Mouse (Mus musculus) frontal cortex, postnatal 14 days (tissue): ENCODE results near the gene Ppp4c.

ENCODE experiments used
- DNase-seq, 2 experiments: peaks; one replicate each; pipeline ENCODE4 v3.0.0; 2022; ENCODE audit warnings: low spot score in 2 of 2

Ppp4c gene

GRCm38 (mm10) chr7:126759050-126759671, 33.1 kb downstream of the Ppp4c start, which contains the start of gene Mapk3:
Gene Mapk3 (plus strand): TSS chr7:126759601.
- DNase-seq: peak; percentile 82 to 83

- no peak for DNase-seq
Observed at GRCm38 (mm10) chr7:126758539-126758938, 33.8 kb downstream of the Ppp4c start.

GRCm38 (mm10) chr7:126754866-126755265, 37.4 kb downstream of the Ppp4c start:
- DNase-seq: peak in 1 of 2 experiments; percentile 64

- DNase-seq: no peak
Observed at GRCm38 (mm10) chr7:126749582-126750343, 42.5 kb downstream of the Ppp4c start.

- DNase-seq: no peak
Observed at GRCm38 (mm10) chr7:126748824-126749223, 43.5 kb downstream of the Ppp4c start.

GRCm38 (mm10) chr7:126746798-126747197, 45.5 kb downstream of the Ppp4c start:
- no peak for DNase-seq

- DNase-seq: no peak
Observed at GRCm38 (mm10) chr7:126746066-126746465, 46.2 kb downstream of the Ppp4c start.

GRCm38 (mm10) chr7:126741964-126742482, 50.3 kb downstream of the Ppp4c start:
- no peak for DNase-seq

GRCm38 (mm10) chr7:126741452-126741851, 50.8 kb downstream of the Ppp4c start:
- no peak for DNase-seq

- no peak for DNase-seq
Observed at GRCm38 (mm10) chr7:126740977-126741376, 51.3 kb downstream of the Ppp4c start.

- no peak for DNase-seq
Observed at GRCm38 (mm10) chr7:126740132-126740735, 52.1 kb downstream of the Ppp4c start.

GRCm38 (mm10) chr7:126739551-126739950, 52.7 kb downstream of the Ppp4c start:
- DNase-seq: no peak

GRCm38 (mm10) chr7:126736122-126736521, 56.2 kb downstream of the Ppp4c start:
- no peak for DNase-seq
